Mouse (Mus musculus) midbrain, postnatal 0 days (tissue): ENCODE measurements around the gene Ndp. TPM values are rescaled to one million over a fixed set of nuclear protein-coding genes. Genes with fewer than 3 reads are reported as not detected.

Source experiments
- ATAC-seq: fragments of 200-750 bp; cut with Nextera tagmentation; 2 replicates; pipeline ENCODE4 v1.8.0; 2017; ENCODE audit warnings: moderate number of reproducible peaks, mild to moderate bottlenecking, moderate TSS enrichment, moderate library complexity; ENCODE audit not compliant: low FRiP score
- DNase-seq: peaks from one replicate; pipeline ENCODE4 v3.0.0-alpha.2; 2015; ENCODE audit warnings: low spot score
- H3K27ac ChIP-seq: fragments of 300-500 bp; sonication (generic); 2 replicates; pipeline ENCODE4 v1.5.1; 2014; ENCODE audit warnings: low read depth, mild to moderate bottlenecking, low read length, mixed read lengths
- H3K27me3 ChIP-seq: fragments of 300-500 bp; sonication (generic); 2 replicates; pipeline ENCODE4 v1.6.1; 2014; ENCODE audit warnings: low read length, control low read depth, mixed read lengths; ENCODE audit not compliant: insufficient read depth
- H3K36me3 ChIP-seq: fragments of 300-500 bp; sonication (generic); 2 replicates; pipeline ENCODE4 v1.6.1; 2014; ENCODE audit warnings: low read length, control low read depth, mixed read lengths; ENCODE audit not compliant: insufficient read depth
- H3K4me1 ChIP-seq: fragments of 300-500 bp; sonication (generic); 2 replicates; pipeline ENCODE4 v1.6.1; 2014; ENCODE audit warnings: mild to moderate bottlenecking, control low read depth, antibody characterized with exemption, low read length, mixed read lengths; ENCODE audit not compliant: insufficient read depth
- H3K4me2 ChIP-seq: fragments of 300-500 bp; sonication (generic); 2 replicates; pipeline ENCODE4 v1.6.1; 2014; ENCODE audit warnings: low read depth, mild to moderate bottlenecking, low read length, mixed read lengths; ENCODE audit not compliant: poor library complexity, severe bottlenecking
- H3K4me3 ChIP-seq: fragments of 300-500 bp; sonication (generic); 2 replicates; pipeline ENCODE4 v1.5.1; 2014; ENCODE audit warnings: low read depth, mild to moderate bottlenecking, low read length, moderate library complexity
- H3K9ac ChIP-seq: fragments of 300-500 bp; sonication (generic); replicated peaks from 2 replicates; pipeline ENCODE4 v1.6.1; 2014; ENCODE audit warnings: mild to moderate bottlenecking, low read length, moderate library complexity, mixed read lengths; ENCODE audit not compliant: poor library complexity, severe bottlenecking
- H3K9me3 ChIP-seq: fragments of 300-500 bp; sonication (generic); 2 replicates; pipeline ENCODE4 v1.6.1; 2016; ENCODE audit warnings: low read length, control low read depth
- CTCF ChIP-seq: IDR thresholded peaks from 2 replicates; pipeline ENCODE4 v1.5.1; 2016; ENCODE audit warnings: antibody characterized with exemption, mild to moderate bottlenecking
- WGBS: fragments of 180-500 bp; shearing (Covaris S2); extraction: QIAGEN DNeasy Blood & Tissue Kit; methylation state at CpG from one replicate; pipeline ENCODE4 v1.1.7; 2014; 5-methylcytosine and 5-hydroxymethylcytosine counted together
- polyA plus RNA-seq: library from polyadenylated mRNA; unstranded; fragments of >200 nt; fragmentation: Nextera tagmentation; extraction: Ambion mirVana; gene quantifications from 2 replicates; pipeline ENCODE4 v1.2.1, GENCODE M21; 2015
- total RNA-seq: library from RNA; depleted of rRNA; stranded (reverse); fragments of >200 nt; gene quantifications from 2 replicates; pipeline ENCODE4 v1.2.3, GENCODE M21; 2014; rRNA removed

Gene Ndp
- 6.2 and 7.6 TPM in 2 replicates for total RNA-seq
- 5.0 and 5.1 TPM in 2 replicates for polyA plus RNA-seq

- ATAC-seq (no peak), DNase-seq (no peak)
- WGBS = 22% methylated on average over 13 of the region's 13 CpGs
- Histone ChIP-seq H3K9me3 (no peaks in the 10 kb centered on the region), H3K4me1 (no peaks in the 10 kb centered on the region), H3K4me3 (peak within 1 kb of the TSS; percentile 29), H3K4me2 (peak within 1 kb of the TSS; percentile 47), H3K36me3 (no peaks in the 10 kb centered on the region), H3K27me3 (no peaks in the 10 kb centered on the region), H3K27ac (no peak within 1 kb of the TSS; the same call in 1 of the 2 replicates), H3K9ac (no peak within 1 kb of the TSS)
- no peak for TF ChIP-seq CTCF
Measured at GRCm38 (mm10) chrX:16911241-16911873, at the start of gene Ndp. Gene Ndp, minus strand, starts transcription at chrX:16911774.

DNA sequence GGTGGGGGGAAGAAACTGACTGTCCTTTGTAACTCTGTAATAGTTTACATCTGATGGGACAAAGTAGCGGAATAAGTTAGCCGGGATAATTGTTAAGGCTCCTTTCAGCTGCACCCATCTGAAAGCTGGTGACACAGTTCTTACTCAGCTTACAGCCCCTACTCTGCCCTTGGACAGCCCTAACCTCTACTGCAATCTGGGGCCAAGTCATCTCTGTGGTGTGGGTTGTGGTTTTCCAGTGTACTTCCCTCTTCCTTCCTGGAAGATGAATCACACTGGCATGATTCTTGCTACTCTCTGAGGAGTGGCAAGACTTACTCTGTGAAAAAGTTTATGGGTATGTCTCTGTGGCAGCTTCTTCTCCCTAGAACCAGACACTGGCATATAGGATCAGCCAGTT is 43.2 kb upstream of the Ndp start:
- Histone ChIP-seq H3K27me3 (no peaks in the 10 kb centered on the region), H3K4me3 (no peak overlapping the region), H3K27ac (no peak overlapping the region), H3K9me3 (no peaks in the 10 kb centered on the region), H3K4me2 (no peak overlapping the region), H3K9ac (no peak overlapping the region), H3K4me1 (no peaks in the 10 kb centered on the region), H3K36me3 (no peaks in the 10 kb centered on the region)
- TF ChIP-seq CTCF = no peak
- ATAC-seq (no peak), DNase-seq (no peak)
- 87% methylated on average over 2 of the region's 2 CpGs for WGBS

GRCm38 (mm10) chrX:16918006-16918405 is 6.4 kb upstream of the Ndp start:
- H3K9ac ChIP-seq = no peak overlapping the region
- ATAC-seq (no peak), DNase-seq (no peak)
- H3K4me1 ChIP-seq = no peaks in the 10 kb centered on the region
- H3K27ac ChIP-seq = no peak overlapping the region
- no peaks in the 10 kb centered on the region for H3K27me3 ChIP-seq
- H3K36me3 ChIP-seq = no peaks in the 10 kb centered on the region
- TF ChIP-seq CTCF = no peak
- no peaks in the 10 kb centered on the region for H3K9me3 ChIP-seq
- H3K4me2 ChIP-seq = no peak overlapping the region
- H3K4me3 ChIP-seq = no peak overlapping the region

DNA sequence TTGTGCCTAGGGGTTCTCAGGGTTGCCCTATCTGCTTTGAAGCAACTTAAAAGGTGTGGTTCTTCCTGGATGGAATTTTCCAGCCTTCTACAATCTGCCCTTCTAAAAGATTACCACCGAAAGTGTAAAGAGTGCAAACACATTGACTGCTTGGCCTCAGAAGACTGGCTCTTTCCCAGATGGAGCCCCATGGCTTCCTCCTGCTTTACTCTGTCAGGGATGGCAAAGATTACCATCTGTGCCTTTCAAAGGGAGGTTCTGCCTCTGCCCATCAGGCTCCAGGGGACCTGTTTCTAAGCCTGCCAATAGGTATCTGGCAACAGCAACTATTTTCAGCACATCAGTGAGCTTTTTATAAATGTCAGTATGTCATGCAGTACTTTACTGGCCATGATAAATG is 1.5 kb upstream of the Ndp start:
- no peak for ATAC-seq
- WGBS = 55% methylated on average over 1 of the region's 1 CpGs

DNA sequence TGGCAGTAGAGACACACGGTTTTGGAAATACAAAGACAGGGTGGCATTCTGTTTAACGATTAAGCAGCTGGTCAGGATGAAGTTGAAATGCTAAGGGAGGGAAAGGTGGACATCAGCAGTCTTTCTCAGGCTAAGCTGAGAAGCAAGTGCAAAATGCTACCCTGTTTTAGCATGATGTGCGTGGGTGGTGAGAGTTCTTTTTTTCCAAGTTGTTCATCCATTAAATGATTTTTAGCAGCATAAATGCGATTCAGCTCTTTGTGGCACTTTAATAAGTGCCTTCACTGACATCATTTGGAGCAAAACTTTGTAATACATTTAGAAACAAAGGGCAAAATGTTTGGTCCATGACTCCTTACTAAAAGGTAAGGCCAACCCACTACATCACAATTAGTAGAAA is 337 bp upstream of the Ndp start:
- Histone ChIP-seq H3K36me3 (no peaks in the 10 kb centered on the region), H3K4me2 (peak overlapping the region; percentile 47), H3K9me3 (no peaks in the 10 kb centered on the region), H3K4me3 (peak overlapping the region; percentile 29), H3K27me3 (no peaks in the 10 kb centered on the region), H3K4me1 (no peaks in the 10 kb centered on the region), H3K27ac (no peak overlapping the region), H3K9ac (no peak overlapping the region)
- no peak for TF ChIP-seq CTCF
- DNase-seq (no peak), ATAC-seq (no peak)
- WGBS = 34% methylated on average over 4 of the region's 4 CpGs

More for the DNA sequence above, 1.5 kb upstream of the Ndp start:
- no peak overlapping the region for H3K4me3 ChIP-seq
- no peaks in the 10 kb centered on the region for H3K4me1 ChIP-seq
- no peak overlapping the region for H3K9ac ChIP-seq
- H3K4me2 ChIP-seq = no peak overlapping the region
- no peaks in the 10 kb centered on the region for H3K27me3 ChIP-seq
- H3K27ac ChIP-seq = no peak overlapping the region
- H3K9me3 ChIP-seq = no peaks in the 10 kb centered on the region
- H3K36me3 ChIP-seq = no peaks in the 10 kb centered on the region
- no peak for DNase-seq
- TF ChIP-seq CTCF = no peak

GRCm38 (mm10) chrX:16910211-16911095 is 1.1 kb downstream of the Ndp start:
- H3K4me2 ChIP-seq = peak overlapping the region; percentile 47
- 21% methylated on average over 18 of the region's 18 CpGs for WGBS

More at GRCm38 (mm10) chrX:16910211-16911095, 1.1 kb downstream of the Ndp start:
- Histone ChIP-seq H3K4me3 (peak overlapping the region; percentile 29), H3K9ac (no peak overlapping the region), H3K4me1 (no peaks in the 10 kb centered on the region), H3K27me3 (no peaks in the 10 kb centered on the region), H3K27ac (no peak overlapping the region; the same call in 1 of the 2 replicates), H3K9me3 (no peaks in the 10 kb centered on the region), H3K36me3 (no peaks in the 10 kb centered on the region)
- TF ChIP-seq CTCF = no peak
- ATAC-seq (peak; percentile 49; the same call in 1 of the 2 replicates), DNase-seq (no peak)
